Mouse (Mus musculus) cerebellum, adult 2 months (tissue): Measurements from ENCODE around the gene Uba2. TPM values are rescaled to one million over a fixed set of nuclear protein-coding genes. Genes with fewer than 3 reads are reported as not detected.
"Not testable (repeated sequence)": the region's sequence is repeated elsewhere in the genome, so short reads cannot be mapped to it uniquely, and the experiment has no call there.

Experiments
- DNase-seq, 2 experiments: peaks; one replicate each; pipeline ENCODE4 v3.0.0; 2021
- H3K27ac ChIP-seq: fragments of 200-500 bp; 2 replicates; pipeline ENCODE4 v1.5.1; 2012; ENCODE audit warnings: low read length, control low read depth, inconsistent platforms; ENCODE audit not compliant: insufficient read depth
- H3K27me3 ChIP-seq: fragments of 200-500 bp; 2 replicates; pipeline ENCODE4 v1.6.1; 2012; ENCODE audit warnings: inconsistent platforms, mild to moderate bottlenecking, low read length, moderate library complexity; ENCODE audit not compliant: control insufficient read depth, insufficient read depth
- H3K4me1 ChIP-seq: fragments of 200-500 bp; 2 replicates; pipeline ENCODE4 v1.6.1; 2011; ENCODE audit warnings: low read length; ENCODE audit not compliant: control insufficient read depth, insufficient read depth
- H3K4me3 ChIP-seq: fragments of 200-500 bp; replicated peaks from 2 replicates; pipeline ENCODE3; 2011; ENCODE audit warnings: mild to moderate bottlenecking, low read depth, low read length, control low read depth; ENCODE audit not compliant: insufficient read depth
- CTCF ChIP-seq: fragments of 200-500 bp; IDR thresholded peaks from 2 replicates; pipeline ENCODE4 v1.5.1; 2011; ENCODE audit warnings: low read depth, mild to moderate bottlenecking, control low read depth, low read length, moderate library complexity, borderline replicate concordance; ENCODE audit not compliant: insufficient read depth
- POLR2A ChIP-seq: fragments of 200-500 bp; IDR thresholded peaks from 2 replicates; pipeline ENCODE4 v1.6.1; 2011; ENCODE audit warnings: low read length, control low read depth, borderline replicate concordance; ENCODE audit not compliant: insufficient read depth
- WGBS: fragments of 180-500 bp; shearing (Covaris S2); methylation state at CpG from one replicate; pipeline ENCODE4 v1.1.7; 2018; 5-methylcytosine and 5-hydroxymethylcytosine counted together
- polyA plus RNA-seq: library from polyadenylated mRNA; depleted of rRNA; stranded (reverse); fragments of >200 nt; gene quantifications from 2 replicates; pipeline ENCODE4 v1.2.3, GENCODE M21; 2012

Uba2 gene
- polyA plus RNA-seq, 1 experiment = 106 TPM

DNA sequence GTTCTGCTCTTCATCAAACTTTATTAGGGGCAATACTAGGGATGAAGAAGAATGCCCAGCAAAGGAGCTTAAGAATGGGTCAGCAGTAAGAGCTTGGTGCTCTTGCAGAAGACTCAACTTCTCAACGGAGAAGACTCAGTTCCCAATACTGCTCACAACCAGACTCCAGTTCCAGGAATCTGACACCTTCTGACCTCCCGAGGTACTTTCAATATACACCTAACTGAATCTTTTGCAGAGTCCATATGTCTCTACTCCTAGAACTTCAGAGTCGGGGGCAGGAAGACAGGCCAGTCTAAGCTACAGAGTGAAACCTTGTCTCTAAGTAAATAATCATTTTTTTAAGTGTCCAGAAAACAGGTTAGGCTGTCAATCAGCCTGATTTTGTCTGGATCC is 37.4 kb downstream of the Uba2 start:
- TF ChIP-seq CTCF (no peak), POLR2A (no peak)
- no peak for DNase-seq
- H3K27ac ChIP-seq = no peak overlapping the region
- H3K4me3 ChIP-seq = no peak overlapping the region
- WGBS = 23% methylated on average over 3 of the region's 3 CpGs
- H3K27me3 ChIP-seq = no peaks in the 10 kb centered on the region
- H3K4me1 ChIP-seq = no peaks in the 10 kb centered on the region

DNA sequence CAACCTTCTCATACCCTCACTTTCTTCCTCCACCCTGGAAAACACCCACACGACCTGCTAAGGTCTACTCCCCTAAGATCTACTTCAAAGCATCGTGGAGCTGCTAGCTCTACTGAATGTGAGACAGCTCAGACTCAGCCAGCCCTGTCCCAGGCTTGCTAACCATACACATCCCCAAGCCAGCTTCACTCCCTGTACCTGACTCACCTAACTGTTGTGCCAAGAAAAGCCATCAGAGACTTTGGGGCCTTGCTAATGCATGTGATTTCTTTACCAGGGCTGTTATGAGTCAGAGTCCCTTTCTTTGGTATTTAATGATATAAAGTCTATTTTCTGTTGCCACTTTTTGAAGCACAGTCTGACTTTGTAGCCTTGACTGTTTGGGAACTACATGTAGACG is 38.3 kb downstream of the Uba2 start:
- no peaks in the 10 kb centered on the region for H3K4me1 ChIP-seq
- TF ChIP-seq POLR2A (no peak), CTCF (no peak)
- H3K27me3 ChIP-seq = no peaks in the 10 kb centered on the region
- H3K4me3 ChIP-seq = no peak overlapping the region
- H3K27ac ChIP-seq = no peak overlapping the region
- DNase-seq = no peak
- 74% methylated on average over 3 of the region's 3 CpGs for WGBS

DNA sequence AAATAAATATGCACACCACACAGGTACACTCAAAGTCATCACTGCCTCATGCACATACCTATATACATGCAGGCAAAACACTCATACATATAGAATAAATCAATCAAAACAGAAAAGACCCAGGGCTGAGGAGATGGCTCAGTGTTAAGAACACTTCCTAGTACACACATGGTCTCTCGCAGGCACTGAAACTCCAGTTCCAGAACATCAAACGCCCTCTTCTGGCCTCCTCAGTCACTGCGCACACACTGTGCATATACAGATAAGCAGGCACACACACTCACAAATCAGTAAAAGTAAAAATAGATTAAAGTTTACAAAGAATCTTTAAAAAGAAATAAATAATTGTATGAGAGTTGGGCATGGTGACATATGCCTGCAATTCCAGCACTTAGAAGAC is 43.1 kb downstream of the Uba2 start:
- 83% methylated on average over 3 of the region's 3 CpGs for WGBS
- TF ChIP-seq CTCF (no peak), POLR2A (no peak)
- no peak for DNase-seq

DNA sequence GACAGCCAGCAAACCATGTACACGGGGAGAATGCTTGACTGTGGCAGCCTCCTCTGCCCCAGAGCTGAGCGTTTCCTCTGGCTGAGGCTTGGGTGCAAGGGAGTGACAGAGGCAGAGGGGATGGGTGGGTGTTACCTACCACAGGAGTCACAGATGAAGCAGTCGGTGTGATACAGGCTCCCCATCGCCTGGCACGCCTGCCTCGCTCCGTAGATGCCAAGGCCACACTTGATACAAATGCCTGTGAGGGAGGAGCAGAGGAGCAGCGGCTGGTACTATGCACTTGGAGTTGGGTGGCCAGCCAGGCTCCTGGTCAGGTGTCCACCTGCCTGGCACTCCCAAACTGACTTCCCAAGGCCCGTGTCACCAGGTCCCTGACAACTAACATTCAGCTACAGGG is 44.1 kb downstream of the Uba2 start:
- WGBS = 61% methylated on average over 9 of the region's 9 CpGs
- TF ChIP-seq CTCF (no peak), POLR2A (no peak)
- no peak for DNase-seq
- Histone ChIP-seq H3K4me3 (no peak overlapping the region), H3K27ac (no peak overlapping the region), H3K27me3 (no peaks in the 10 kb centered on the region), H3K4me1 (no peaks in the 10 kb centered on the region)

More for the DNA sequence above, 43.1 kb downstream of the Uba2 start:
- Histone ChIP-seq H3K4me3 (no peak overlapping the region), H3K27me3 (no peaks in the 10 kb centered on the region), H3K27ac (no peak overlapping the region), H3K4me1 (no peaks in the 10 kb centered on the region)

DNA sequence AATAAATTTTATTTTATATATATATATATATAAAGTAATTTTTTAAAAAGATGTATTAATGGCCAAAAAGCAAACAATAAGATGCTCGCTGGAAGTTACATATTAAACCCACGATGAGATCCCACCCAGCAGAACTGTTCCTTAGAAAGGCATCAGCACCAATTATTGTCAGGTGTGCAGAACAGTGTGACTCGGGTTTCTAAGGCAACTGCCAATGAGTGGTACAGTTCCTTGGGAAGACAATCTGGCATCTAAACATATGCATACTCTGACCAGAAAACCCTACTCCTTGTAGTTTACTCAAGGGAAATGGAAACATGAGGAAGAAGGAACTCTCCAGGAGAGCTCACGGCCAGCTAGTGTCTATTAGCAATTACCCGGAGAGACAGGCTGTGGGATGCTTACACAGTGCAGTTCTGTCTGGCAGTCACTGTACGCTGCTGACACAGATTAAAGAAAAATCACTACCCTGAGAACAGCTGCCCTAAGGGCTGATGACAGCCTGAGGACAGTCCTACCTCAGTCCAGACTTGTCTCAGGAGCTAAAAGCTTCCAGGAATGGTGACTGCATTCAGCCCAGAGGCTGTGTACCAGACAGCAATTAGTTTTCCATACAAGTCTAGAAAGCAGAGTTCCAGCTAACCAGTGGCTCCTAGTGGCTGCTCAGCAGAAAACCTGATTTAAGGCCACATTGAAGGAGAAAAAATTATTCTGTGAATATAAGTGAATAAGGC is 46.2 kb downstream of the Uba2 start:
- no peak overlapping the region for H3K27ac ChIP-seq

DNA sequence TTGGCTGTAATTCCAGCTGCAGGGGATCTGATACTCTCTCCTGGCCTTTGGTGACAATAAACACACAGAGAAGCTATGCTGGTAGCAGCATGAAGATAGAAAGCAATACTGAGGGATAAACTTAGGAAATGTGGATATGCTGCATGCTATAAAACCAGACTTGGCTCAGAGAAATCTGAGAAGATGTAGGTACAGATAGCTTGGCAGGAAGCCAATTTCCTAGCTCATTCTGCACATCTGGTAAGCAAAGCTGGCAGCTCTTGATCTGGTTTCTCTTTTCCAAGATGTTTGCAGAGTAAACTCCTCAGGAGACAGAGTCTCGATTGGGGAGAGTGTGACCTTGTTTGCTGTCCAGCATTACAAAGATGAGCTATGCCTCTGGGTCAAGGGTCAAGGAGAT is 48.8 kb downstream of the Uba2 start:
- H3K27me3 ChIP-seq, H3K27ac ChIP-seq, H3K4me3 ChIP-seq, H3K4me1 ChIP-seq, DNase-seq: not testable (repeated sequence)
- WGBS = 51% methylated on average over 1 of the region's 1 CpGs

More for the DNA sequence above, 46.2 kb downstream of the Uba2 start:
- DNase-seq = no peak
- Histone ChIP-seq H3K4me1 (no peaks in the 10 kb centered on the region), H3K4me3 (no peak overlapping the region), H3K27me3 (no peaks in the 10 kb centered on the region)
- 36% methylated on average over 6 of the region's 6 CpGs for WGBS
- TF ChIP-seq CTCF (no peak), POLR2A (no peak)

DNA sequence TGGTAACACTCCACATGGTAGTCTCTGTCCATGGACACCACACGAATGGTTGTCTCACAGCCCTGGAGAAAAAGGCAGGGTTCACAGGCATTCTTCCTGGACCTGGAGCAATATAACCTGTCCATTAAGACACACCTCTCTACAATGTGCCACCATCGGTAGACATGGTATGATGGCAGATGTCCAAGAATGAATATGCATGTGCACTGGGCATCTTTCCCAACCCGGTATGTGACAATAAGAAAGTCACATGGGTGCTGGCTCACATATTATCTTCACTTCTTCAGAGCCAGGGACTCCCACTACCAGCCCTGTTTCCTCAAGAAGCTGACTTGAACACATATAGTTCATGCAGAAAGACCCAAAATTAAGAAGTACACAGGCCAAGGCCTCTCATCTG is 52.8 kb downstream of the Uba2 start:
- Histone ChIP-seq H3K4me1 (no peaks in the 10 kb centered on the region), H3K27me3 (no peaks in the 10 kb centered on the region), H3K4me3 (no peak overlapping the region), H3K27ac (no peak overlapping the region)
- WGBS = 25% methylated on average over 3 of the region's 3 CpGs
- TF ChIP-seq CTCF = no peak
- TF ChIP-seq POLR2A = no peak
- DNase-seq = no peak

DNA sequence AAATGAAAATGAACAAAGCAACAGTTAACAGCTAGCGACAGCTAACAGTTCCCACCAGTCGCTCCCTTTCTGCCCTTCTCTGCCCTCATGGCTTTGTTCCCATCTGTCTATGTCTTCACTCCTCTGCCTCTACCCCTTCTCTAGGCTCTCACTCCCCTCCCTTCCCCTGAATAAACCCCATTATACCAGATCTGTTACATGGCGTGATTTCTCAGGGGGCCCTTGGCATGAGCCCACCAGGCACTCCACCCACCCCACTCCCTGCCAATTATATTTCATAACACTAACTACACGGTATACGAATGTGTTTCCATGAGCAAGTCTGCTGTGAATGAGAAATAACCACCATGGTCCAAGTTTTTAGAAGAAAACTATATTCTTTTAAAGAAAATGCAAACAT is 60.2 kb downstream of the Uba2 start:
- Histone ChIP-seq H3K4me3 (no peak overlapping the region), H3K27ac (no peak overlapping the region), H3K27me3 (no peaks in the 10 kb centered on the region), H3K4me1 (no peaks in the 10 kb centered on the region)
- TF ChIP-seq CTCF = no peak
- TF ChIP-seq POLR2A = no peak
- 12% methylated on average over 5 of the region's 5 CpGs for WGBS
- no peak for DNase-seq

DNA sequence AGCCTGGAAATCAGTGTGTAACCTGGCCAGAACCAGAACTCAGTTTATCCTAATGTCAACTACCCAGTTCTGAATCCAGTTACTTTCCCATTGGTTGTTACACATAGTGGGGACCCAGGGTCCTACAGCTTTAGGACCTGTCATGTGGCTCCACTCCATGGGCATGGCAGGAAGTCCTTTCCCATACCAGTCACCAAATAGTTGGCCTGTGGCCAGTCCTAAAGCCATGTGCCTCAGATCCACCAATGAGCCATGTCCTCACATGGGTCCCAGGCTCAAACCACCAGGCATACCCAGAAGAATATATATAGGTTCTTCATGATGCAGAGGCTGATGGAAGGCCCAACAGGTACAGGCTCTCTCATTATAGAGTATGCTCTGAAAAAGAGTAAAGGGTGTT is 68.1 kb downstream of the Uba2 start:
- H3K4me3 ChIP-seq = no peak overlapping the region
- TF ChIP-seq CTCF (no peak), POLR2A (no peak)
- no peaks in the 10 kb centered on the region for H3K4me1 ChIP-seq
- H3K27ac ChIP-seq = no peak overlapping the region
- no peak for DNase-seq
- H3K27me3 ChIP-seq = no peaks in the 10 kb centered on the region
